Mouse (Mus musculus) monocyte, adult 5-6 weeks (primary cell): Measurements from ENCODE around the gene B3gnt2. TPM values are rescaled to one million over a fixed set of nuclear protein-coding genes. Genes with fewer than 3 reads are reported as not detected.
"Not testable (repeated sequence)": the region's sequence is repeated elsewhere in the genome, so short reads cannot be mapped to it uniquely, and the experiment has no call there.

Experiments
- ATAC-seq: fragments of 153-309, 156-312 bp; replicated peaks from 2 replicates; pipeline ENCODE4 v1.8.0; 2017; ENCODE audit warnings: mild to moderate bottlenecking; ENCODE audit not compliant: low TSS enrichment, insufficient number of reproducible peaks, severe bottlenecking, poor library complexity, low FRiP score
- total RNA-seq: library from RNA; stranded (forward); fragments of 200-1000, 200-491, 200-594 nt; gene quantifications from 3 replicates; pipeline ENCODE4 v1.2.3, GENCODE M21; 2017

B3gnt2 gene
- total RNA-seq, 1 experiment from 2014 or later = 8.5 TPM

GRCm38 (mm10) chr11:22756168-22756980, 104.4 kb downstream of the B3gnt2 start:
- ATAC-seq = no peak

- ATAC-seq = no peak
These were observed 105.6 kb downstream of the B3gnt2 start for GRCm38 (mm10) chr11:22755180-22755579.

GRCm38 (mm10) chr11:22752596-22752995, 108.2 kb downstream of the B3gnt2 start:
- ATAC-seq = no peak

GRCm38 (mm10) chr11:22751592-22751991, 109.2 kb downstream of the B3gnt2 start:
- ATAC-seq = no peak

GRCm38 (mm10) chr11:22747406-22747805, 113.4 kb downstream of the B3gnt2 start:
- no peak for ATAC-seq

- ATAC-seq = no peak
These were observed 115.4 kb downstream of the B3gnt2 start for GRCm38 (mm10) chr11:22745356-22745755.

- no peak for ATAC-seq
These were observed 117.0 kb downstream of the B3gnt2 start for GRCm38 (mm10) chr11:22743561-22744269.

- ATAC-seq = no peak
These were observed 118.6 kb downstream of the B3gnt2 start for GRCm38 (mm10) chr11:22741998-22742626.

GRCm38 (mm10) chr11:22741436-22741835, 119.3 kb downstream of the B3gnt2 start:
- no peak for ATAC-seq

- no peak for ATAC-seq
These were observed 121.1 kb downstream of the B3gnt2 start for GRCm38 (mm10) chr11:22739497-22740288.

GRCm38 (mm10) chr11:22736521-22737225, 124.1 kb downstream of the B3gnt2 start:
- ATAC-seq = no peak

GRCm38 (mm10) chr11:22735128-22735527, 125.6 kb downstream of the B3gnt2 start:
- ATAC-seq = not testable (repeated sequence)

- no peak for ATAC-seq
These were observed 126.8 kb downstream of the B3gnt2 start for GRCm38 (mm10) chr11:22733936-22734335.

GRCm38 (mm10) chr11:22732907-22733306, 127.9 kb downstream of the B3gnt2 start:
- ATAC-seq = no peak

- ATAC-seq = no peak
These were observed 137.7 kb downstream of the B3gnt2 start for GRCm38 (mm10) chr11:22723096-22723495.

- ATAC-seq = no peak
These were observed 140.7 kb downstream of the B3gnt2 start for GRCm38 (mm10) chr11:22720096-22720495.

- no peak for ATAC-seq
These were observed 141.2 kb downstream of the B3gnt2 start for GRCm38 (mm10) chr11:22719570-22719969.

- no peak for ATAC-seq
These were observed 142.7 kb downstream of the B3gnt2 start for GRCm38 (mm10) chr11:22718036-22718435.
